Mouse (Mus musculus) lung, embryonic 14.5 days (tissue): Measurements from ENCODE around the gene Zfp536. TPM values are rescaled to one million over a fixed set of nuclear protein-coding genes. Genes with fewer than 3 reads are reported as not detected.
A peak's percentile ranks its signal among the peaks of the same experiment; 100 is the strongest.

Source experiments
- ATAC-seq: fragments of 200-750 bp; cut with Nextera tagmentation; 2 replicates; pipeline ENCODE4 v1.8.0; 2017; ENCODE audit warnings: mild to moderate bottlenecking, moderate TSS enrichment, moderate library complexity; ENCODE audit not compliant: insufficient read depth
- DNase-seq: peaks from one replicate; pipeline ENCODE4 v3.0.0-alpha.2; 2015
- H3K27ac ChIP-seq: fragments of 300-500 bp; sonication (generic); 2 replicates; pipeline ENCODE4 v1.5.1; 2014; ENCODE audit warnings: low read depth, mild to moderate bottlenecking, moderate library complexity
- H3K27me3 ChIP-seq: fragments of 300-500 bp; sonication (generic); 2 replicates; pipeline ENCODE4 v1.6.1; 2014; ENCODE audit warnings: low read length, control low read depth; ENCODE audit not compliant: insufficient read depth
- H3K36me3 ChIP-seq: fragments of 300-500 bp; sonication (generic); 2 replicates; pipeline ENCODE4 v1.6.1; 2014; ENCODE audit warnings: control low read depth; ENCODE audit not compliant: insufficient read depth
- H3K4me1 ChIP-seq: fragments of 300-500 bp; sonication (generic); 2 replicates; pipeline ENCODE4 v1.6.1; 2014; ENCODE audit warnings: antibody characterized with exemption, control low read depth; ENCODE audit not compliant: insufficient read depth
- H3K4me2 ChIP-seq: fragments of 300-500 bp; sonication (generic); 2 replicates; pipeline ENCODE4 v1.6.1; 2014; ENCODE audit warnings: mild to moderate bottlenecking
- H3K4me3 ChIP-seq: fragments of 300-500 bp; sonication (generic); 2 replicates; pipeline ENCODE4 v1.5.1; 2014; ENCODE audit warnings: low read depth, low read length
- H3K9ac ChIP-seq: fragments of 300-500 bp; sonication (generic); 2 replicates; pipeline ENCODE4 v1.6.1; 2014
- H3K9me3 ChIP-seq: fragments of 300-500 bp; sonication (generic); 2 replicates; pipeline ENCODE4 v1.6.1; 2016; ENCODE audit warnings: low read depth, low read length, control low read depth
- CTCF ChIP-seq: IDR thresholded peaks from 2 replicates; pipeline ENCODE4 v1.5.1; 2016; ENCODE audit warnings: antibody characterized with exemption, low read depth
- WGBS: fragments of 180-500 bp; shearing (Covaris S2); extraction: QIAGEN DNeasy Blood & Tissue Kit; methylation state at CpG from one replicate; pipeline ENCODE4 v1.1.7; 2014; 5-methylcytosine and 5-hydroxymethylcytosine counted together
- polyA plus RNA-seq: library from polyadenylated mRNA; unstranded; fragments of >200 nt; fragmentation: Nextera tagmentation; extraction: Ambion mirVana; gene quantifications from 2 replicates; pipeline ENCODE4 v1.2.1, GENCODE M21; 2014

Gene Zfp536
- polyA plus RNA-seq, 1 experiment from 2014 or later, result 13.7 TPM

DNA sequence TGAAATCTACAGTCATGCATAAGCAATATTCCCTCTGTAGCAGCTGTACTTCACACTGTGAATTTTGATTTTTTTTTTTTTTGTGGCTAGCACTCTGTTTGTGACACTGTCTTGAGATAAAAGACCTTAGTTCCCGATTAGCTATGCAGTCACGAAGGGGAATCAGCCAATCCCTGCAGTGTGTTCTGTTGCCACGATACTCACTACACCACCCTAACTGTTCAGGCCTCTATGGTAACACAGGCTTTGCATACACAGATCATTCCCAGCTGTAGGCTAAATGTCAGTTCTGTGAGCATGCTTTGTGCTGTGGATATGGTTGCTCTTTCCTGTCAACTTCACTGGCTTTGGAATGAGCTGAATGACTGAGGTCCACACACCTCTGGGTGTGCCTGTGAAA is 325.9 kb downstream of the Zfp536 start:
- 66% methylated on average over 3 of the region's 3 CpGs for WGBS
- no peak overlapping the region for H3K4me3 ChIP-seq
- H3K27ac ChIP-seq, result no peak overlapping the region
- H3K4me2 ChIP-seq, result no peak overlapping the region
- no peaks in the 10 kb centered on the region for H3K4me1 ChIP-seq
- ATAC-seq, result no peak
- no peaks in the 10 kb centered on the region for H3K27me3 ChIP-seq
- H3K36me3 ChIP-seq, result no peaks in the 10 kb centered on the region
- no peak for TF ChIP-seq CTCF
- no peak overlapping the region for H3K9ac ChIP-seq
- no peaks in the 10 kb centered on the region for H3K9me3 ChIP-seq
- DNase-seq, result no peak

DNA sequence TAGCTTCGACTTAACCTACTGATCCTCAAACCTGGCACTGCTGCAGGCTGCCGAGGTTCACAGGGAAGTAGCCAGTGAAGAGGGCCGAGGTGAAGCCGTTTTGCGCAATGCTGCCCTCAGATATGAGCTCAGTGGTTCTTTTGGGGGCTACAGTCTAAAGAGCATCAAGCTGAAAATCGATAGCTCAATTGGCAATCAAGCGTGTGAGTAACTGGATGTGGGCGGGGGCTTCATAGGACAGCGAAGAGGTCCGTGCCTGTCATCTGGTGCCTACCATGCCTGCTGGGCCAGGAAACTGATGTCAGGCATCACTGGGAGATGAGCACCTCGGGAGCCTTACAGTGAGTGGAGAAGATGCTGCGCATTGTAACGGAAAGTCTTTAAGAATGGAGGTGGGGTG is 333.5 kb downstream of the Zfp536 start:
- Histone ChIP-seq H3K9ac (no peak overlapping the region), H3K4me2 (no peak overlapping the region), H3K9me3 (no peaks in the 10 kb centered on the region), H3K27ac (no peak overlapping the region), H3K4me1 (no peaks in the 10 kb centered on the region), H3K4me3 (no peak overlapping the region), H3K36me3 (no peaks in the 10 kb centered on the region), H3K27me3 (no peaks in the 10 kb centered on the region)
- WGBS, result 81% methylated on average over 13 of the region's 13 CpGs
- DNase-seq (no peak), ATAC-seq (no peak)
- no peak for TF ChIP-seq CTCF

DNA sequence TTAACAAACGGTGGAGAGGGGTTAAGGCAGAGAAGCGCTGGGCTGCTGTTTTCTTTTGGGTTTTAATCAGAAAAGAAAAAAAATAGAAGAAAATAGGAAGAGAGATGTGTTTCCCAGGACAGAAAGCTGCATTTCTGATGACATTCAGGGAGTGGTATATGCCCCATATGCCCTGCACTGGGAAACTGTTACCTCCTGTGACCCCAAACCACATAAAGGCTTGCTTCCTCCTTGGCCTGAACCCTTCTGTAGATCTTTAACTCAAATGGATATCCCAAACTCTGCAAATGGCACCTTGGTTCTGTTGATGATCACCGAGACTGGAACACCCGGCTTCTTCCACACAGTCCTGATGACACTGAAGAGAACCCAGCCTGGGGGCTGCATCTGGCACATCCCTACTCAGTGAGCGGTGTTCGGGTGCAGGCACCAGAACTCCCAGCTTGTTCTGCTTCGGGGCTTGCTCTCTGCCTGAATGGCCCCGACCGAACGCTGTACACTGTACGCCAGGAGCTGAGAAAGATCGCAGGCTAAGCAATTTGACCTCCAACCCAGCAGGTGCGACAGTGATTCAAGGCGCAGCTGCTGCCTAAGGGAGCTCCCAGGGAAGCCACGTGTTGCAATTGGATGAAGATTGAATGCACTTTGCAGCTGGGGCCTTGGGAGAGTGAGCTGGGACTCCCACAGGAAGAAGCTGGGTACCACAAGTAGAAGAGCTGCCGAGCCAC is 334.2 kb downstream of the Zfp536 start:
- DNase-seq (peak; percentile 15), ATAC-seq (no peak)
- Histone ChIP-seq H3K4me1 (no peaks in the 10 kb centered on the region), H3K4me3 (no peak overlapping the region), H3K36me3 (no peaks in the 10 kb centered on the region), H3K9ac (no peak overlapping the region), H3K4me2 (no peak overlapping the region), H3K9me3 (no peaks in the 10 kb centered on the region), H3K27ac (no peak overlapping the region), H3K27me3 (no peaks in the 10 kb centered on the region)
- TF ChIP-seq CTCF, result no peak
- WGBS, result 52% methylated on average over 16 of the region's 16 CpGs

DNA sequence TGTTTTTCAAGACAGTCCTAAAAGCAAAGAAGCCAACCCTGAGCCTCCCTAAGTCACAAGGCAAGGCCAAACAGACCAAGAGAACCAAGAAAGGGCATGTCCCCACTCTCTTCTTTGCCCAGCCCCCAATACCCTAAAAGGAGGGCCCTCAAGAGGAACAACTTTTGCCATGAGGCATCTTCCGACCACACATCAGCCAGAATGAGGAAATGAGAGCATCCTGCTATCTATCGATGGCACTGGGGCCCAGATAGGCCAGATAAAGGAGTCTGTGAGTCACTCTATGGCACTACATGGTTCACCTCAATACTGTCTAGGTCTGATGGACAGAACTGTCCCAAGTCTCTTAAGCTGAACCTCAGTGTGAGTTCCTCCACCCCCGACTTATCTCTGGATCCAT is 335.6 kb downstream of the Zfp536 start:
- H3K4me2 ChIP-seq, result no peak overlapping the region

DNA sequence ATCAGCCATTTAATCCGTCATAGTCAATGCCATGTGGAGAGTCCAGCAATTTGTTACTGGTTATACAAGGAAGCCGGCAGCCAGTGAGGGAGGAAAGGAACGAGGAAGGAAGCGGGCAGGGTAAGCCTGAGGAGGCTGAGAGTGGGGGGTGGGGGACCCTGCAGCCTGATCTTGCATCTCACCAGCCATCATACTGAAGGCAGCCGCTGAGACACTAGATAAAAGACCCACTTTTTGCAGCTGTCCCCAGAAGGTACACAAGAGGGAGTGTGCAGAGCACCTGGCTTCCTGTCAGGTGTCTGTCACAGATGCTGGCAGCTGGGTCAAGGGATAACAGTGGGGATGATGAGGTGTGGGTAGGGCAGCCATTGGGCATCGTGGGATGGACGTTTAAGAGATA is 340.3 kb downstream of the Zfp536 start:
- Histone ChIP-seq H3K27me3 (no peaks in the 10 kb centered on the region), H3K4me1 (no peaks in the 10 kb centered on the region), H3K36me3 (no peaks in the 10 kb centered on the region), H3K27ac (no peak overlapping the region), H3K9ac (no peak overlapping the region), H3K4me3 (no peak overlapping the region), H3K4me2 (no peak overlapping the region), H3K9me3 (no peaks in the 10 kb centered on the region)
- WGBS, result 35% methylated on average over 7 of the region's 7 CpGs
- TF ChIP-seq CTCF, result no peak
- ATAC-seq (no peak), DNase-seq (no peak)

More for the DNA sequence above, 335.6 kb downstream of the Zfp536 start:
- H3K4me3 ChIP-seq, result no peak overlapping the region
- WGBS, result 80% methylated on average over 3 of the region's 3 CpGs
- ATAC-seq (no peak), DNase-seq (no peak)
- no peaks in the 10 kb centered on the region for H3K36me3 ChIP-seq
- no peaks in the 10 kb centered on the region for H3K9me3 ChIP-seq
- H3K27ac ChIP-seq, result no peak overlapping the region
- no peak overlapping the region for H3K9ac ChIP-seq
- no peaks in the 10 kb centered on the region for H3K27me3 ChIP-seq
- H3K4me1 ChIP-seq, result no peaks in the 10 kb centered on the region
- TF ChIP-seq CTCF, result no peak

DNA sequence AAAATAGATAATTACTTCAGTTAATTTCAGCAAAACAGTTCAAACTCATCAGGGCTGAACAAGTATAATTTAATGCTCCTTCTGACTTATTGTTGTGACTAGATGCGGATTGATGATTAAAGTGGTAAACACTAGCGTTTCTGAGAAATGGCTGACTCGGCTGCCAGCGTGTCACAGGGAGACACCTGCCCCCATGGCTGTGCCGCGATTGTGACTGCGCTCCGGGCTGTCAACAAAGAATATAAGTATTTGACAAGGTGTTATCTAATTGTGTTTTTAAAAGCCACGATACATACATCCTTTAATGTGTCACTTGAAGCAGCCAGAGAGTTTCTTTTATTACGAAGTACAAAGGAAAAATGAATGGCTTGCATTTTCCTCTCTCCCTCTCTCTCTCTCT is 342.0 kb downstream of the Zfp536 start:
- 43% methylated on average over 10 of the region's 10 CpGs for WGBS
- Histone ChIP-seq H3K27me3 (no peaks in the 10 kb centered on the region), H3K27ac (no peak overlapping the region), H3K9me3 (no peaks in the 10 kb centered on the region), H3K4me2 (no peak overlapping the region), H3K4me3 (no peak overlapping the region), H3K36me3 (no peaks in the 10 kb centered on the region), H3K9ac (no peak overlapping the region), H3K4me1 (no peaks in the 10 kb centered on the region)
- TF ChIP-seq CTCF, result no peak
- DNase-seq (no peak), ATAC-seq (no peak)

DNA sequence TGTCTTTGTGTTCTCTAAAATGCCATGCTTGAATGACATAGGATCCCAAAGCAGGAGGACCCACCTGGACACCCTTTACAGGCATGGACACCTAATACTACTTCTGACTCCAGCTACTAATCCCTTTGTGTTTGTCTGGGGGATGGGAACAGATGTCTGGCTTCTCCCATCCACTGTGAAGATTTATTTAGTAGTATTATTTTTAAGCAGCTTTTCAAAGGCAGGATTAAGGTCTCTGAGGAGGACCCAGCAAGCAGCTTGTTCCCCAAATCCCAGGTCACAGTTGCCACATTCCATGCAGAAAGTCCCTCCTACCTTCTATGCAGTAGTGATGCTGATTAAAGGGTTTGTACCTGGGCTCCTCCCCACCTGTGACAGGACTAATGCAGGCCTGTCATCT is 347.4 kb downstream of the Zfp536 start:
- Histone ChIP-seq H3K4me3 (no peak overlapping the region), H3K4me2 (no peak overlapping the region), H3K36me3 (no peaks in the 10 kb centered on the region), H3K9ac (no peak overlapping the region), H3K27me3 (no peaks in the 10 kb centered on the region), H3K27ac (no peak overlapping the region), H3K4me1 (no peaks in the 10 kb centered on the region), H3K9me3 (no peaks in the 10 kb centered on the region)
- no peak for DNase-seq
- ATAC-seq, result no peak
- TF ChIP-seq CTCF, result no peak
